Mouse (Mus musculus): ENCODE measurements around the gene Sh3glb2. TPM values are rescaled to one million over a fixed set of nuclear protein-coding genes. Genes with fewer than 3 reads are reported as not detected.

The Sh3glb2 gene
- polyA plus RNA-seq, 1 experiment, result 40.7 TPM

DNA sequence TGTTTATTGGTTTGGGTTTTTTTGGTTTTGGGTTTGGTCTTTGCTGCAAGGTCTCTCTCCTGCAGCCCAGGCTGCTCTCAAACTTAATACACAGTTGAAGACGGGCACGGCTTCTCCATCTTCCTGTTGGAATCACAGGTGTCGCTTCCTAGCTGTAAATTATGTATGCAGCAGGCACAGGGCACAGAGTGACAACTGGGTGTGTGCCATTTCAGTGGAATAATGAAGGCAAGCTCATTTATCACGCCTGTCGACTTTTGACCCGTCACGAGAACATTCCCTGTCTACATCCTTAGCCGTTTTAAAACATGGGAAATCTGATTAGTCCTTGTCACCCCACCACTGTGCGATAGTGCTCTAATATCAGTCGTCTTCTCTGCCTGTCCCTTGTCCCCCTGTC, 1.5 kb upstream of the Sh3glb2 start:
- no peak for TF ChIP-seq GATA1 (IDR thresholded peaks at IDR 0.05; ENCODE audit: low read length)

DNA sequence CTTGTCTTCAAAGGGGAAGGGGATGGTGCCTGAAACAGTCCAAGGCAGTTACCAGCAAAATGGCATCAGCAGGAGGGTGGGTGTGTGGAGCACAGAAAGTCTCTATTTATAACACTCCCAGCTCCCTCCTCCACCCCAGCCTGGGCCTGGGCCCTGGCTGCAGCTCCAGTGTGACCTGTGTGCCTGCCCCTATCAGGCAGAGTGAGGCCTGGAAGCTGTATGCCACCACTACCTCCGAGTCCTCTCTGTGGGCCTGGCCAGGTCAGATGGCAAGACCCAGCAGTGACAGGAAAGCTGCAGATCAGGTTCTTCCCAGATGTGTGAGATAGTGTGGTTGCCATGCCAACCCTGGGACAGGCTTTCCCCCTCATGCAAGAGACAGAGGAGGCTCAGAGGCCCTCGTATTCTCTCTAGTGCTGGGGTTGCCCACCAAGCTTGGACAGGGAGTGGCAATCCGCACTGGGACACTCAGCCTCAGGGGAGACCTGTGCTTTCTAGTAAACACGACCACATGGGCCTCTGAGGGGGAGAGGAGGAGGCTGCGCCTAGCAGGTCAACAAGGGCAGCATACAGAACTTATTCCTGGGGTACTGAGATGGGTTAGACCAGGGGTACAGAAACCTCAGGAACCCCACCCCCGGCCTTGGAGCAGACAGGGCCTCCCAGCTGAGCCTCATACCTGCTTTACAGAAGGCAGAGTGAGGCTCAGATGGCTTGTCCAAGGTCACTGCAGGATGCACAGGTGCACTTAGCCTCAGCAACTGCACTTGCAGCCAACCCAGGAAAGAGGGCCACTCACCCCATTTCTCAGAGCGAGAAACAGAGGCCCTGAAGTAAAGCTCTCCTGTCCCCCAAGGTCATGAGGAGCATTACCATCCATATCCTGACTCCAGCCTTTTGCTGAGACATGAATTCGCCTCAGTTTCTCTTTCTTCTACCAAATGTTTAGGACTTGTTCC, 1.3 kb downstream of the Sh3glb2 start:
- no peak for TF ChIP-seq GATA1 (IDR thresholded peaks at IDR 0.05; ENCODE audit: low read length)

DNA sequence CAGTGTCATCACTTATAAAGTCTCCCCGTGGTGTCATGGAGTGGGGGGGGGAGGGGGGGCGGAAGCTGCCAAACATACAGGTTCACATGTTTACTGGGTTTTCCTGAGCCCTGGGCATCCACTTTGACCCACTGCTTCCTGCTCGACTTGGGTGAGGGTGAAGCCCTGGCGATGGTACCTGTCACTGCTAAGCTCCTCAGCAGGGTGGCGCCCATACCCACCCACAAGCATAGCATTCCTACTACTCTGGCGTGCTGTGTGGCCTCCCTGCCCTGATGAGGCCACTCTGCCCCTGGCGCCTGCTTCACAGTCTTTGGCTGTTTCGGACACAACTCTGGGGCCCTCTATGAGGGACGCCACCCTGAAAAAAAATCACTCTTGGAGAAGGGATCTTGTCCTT, 2.2 kb downstream of the Sh3glb2 start:
- TF ChIP-seq GATA1 (IDR thresholded peaks at IDR 0.05; ENCODE audit: low read length), result no peak

DNA sequence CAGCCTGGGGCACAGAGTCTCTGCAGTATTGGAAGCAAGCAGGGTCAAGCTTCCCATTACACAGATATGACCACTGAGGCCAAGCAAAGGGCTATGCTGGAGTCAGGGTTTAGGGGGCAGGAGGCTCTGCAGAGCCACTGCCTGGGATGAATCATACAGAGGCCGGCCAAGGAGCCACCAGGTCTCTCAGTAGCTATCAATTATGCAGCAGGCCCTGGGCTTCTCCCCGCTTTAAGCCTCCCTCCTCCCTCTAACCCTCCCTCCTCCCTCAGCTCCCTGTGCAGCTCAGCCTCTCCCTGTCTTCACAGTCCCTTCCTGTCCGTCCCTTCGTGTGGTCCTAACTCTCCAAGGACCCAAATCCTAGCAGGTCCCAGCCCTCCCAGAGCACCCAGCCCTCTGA, 2.9 kb downstream of the Sh3glb2 start:
- TF ChIP-seq GATA1 (IDR thresholded peaks at IDR 0.05; ENCODE audit: low read length), result no peak

DNA sequence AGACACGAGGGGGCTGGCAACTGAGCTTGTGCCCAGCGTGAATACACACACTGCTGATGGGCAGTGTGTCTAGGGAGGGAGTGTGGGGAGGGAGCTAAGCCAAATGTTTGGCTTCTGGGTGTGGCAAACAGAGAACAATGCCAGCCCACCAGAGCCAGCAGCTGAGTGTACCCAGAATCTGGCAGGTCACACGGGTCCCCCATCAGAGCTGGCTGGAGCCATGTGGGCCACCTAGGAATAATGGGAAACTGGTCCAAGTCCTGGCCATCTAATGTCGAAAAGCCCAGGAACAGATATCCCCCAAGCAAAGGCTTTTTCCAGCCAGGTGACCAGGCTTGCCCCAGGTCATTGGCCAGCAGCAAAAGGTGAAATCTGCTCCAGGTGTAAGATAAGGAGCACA, 3.3 kb downstream of the Sh3glb2 start:
- no peak for TF ChIP-seq GATA1 (IDR thresholded peaks at IDR 0.05; ENCODE audit: low read length)

DNA sequence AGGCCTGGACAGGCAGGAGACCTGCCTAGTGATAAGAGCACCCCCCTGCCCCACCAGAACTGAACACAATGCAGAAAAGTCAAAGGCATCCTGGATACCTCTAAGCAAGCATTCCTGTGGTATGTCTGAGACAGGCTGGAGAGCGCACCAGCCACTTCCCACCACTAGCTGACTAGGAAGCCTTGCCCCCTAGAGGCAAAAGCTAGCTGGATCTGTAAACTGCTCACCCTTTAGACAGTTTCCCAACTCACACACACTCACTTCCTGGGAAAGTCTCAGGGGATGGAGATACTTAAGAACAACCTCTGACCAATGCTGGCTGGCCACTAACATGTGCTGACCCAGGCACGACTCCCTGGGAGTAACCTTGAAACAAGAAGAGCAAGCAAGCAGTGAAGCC, 8.0 kb downstream of the Sh3glb2 start:
- no peak for TF ChIP-seq GATA1 (IDR thresholded peaks at IDR 0.05; ENCODE audit: low read length)

DNA sequence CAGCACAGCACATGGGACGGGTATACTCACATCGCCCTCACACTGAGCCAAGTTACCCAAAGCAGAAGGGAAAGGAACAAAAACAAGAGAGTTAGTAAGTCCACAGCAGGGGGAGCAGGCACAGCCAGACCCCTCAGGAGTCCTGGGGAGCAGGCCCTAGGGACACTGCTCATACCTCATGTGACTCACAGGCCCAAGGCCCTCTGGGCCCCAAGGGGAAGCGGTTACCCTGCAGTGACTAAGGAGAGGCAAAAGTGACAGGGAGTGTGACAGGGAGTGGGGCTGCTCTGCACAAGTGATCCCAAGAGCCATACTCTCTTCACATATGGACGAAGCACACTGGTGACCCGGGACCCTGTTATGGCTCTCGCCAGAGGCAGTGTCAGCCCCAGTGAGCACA, 9.9 kb downstream of the Sh3glb2 start:
- TF ChIP-seq GATA1 (IDR thresholded peaks at IDR 0.05; ENCODE audit: low read length), result no peak

DNA sequence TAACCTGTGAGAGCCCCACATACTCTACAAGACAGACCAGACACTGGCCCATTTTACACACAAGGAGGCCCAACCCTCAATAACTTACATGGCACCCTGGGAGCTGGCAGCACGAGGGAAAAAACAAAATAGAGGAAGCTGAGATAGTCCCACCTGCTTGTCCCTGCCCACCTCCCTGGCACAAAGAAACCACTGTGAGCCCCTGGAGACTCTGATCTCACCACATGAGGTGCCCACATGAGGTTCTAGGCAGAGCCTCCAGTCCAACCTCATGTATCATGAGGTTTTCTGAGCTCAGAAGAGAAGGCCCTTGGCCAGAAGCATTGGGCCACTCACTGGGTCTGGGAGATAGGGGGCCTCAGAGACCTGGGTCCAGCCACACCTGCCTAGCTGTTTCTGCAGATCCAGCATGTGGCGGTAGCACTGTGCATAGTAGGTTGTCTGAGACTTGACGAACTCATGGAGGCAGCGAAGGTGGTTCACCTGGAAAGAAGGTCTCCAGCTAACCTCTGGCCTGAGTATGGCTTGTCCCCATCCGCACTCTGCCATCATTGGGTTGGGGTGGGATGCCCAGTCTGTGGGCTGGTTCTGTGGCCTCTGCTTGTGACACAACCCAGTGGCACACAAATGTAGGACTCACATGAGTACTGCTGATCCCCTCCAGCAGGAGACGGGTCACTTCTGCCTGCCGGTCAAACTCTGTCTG, 13.0 kb downstream of the Sh3glb2 start:
- no peak for TF ChIP-seq GATA1 (IDR thresholded peaks at IDR 0.05; ENCODE audit: low read length)

DNA sequence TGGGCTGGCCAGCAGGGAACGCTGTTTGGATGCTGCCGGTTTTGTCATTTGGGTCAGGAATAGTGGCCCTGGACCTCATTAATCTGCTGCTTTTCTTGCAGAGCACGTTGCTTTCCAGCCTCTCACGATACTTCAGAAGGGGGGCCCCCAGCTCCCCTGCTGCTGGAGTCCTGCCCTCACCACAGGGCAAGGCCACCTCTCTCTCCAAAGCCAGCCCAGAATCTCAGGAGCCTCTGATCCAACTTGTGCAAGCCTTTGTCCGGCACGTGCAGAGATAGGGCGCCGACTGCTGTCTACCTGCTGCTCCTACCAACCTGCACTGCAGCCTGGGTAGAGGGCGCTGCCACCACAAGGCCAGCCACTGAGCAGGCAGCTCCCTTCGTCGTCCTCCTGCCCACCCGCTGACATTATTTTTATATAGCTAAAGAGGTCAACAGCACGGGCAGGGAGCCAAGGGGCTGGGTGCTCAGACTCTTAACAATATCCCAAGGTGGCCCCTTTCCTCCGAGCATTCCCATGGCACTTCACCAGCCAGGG, 15.5 kb downstream of the Sh3glb2 start:
- TF ChIP-seq GATA1 (IDR thresholded peaks at IDR 0.05; ENCODE audit: low read length), result no peak

DNA sequence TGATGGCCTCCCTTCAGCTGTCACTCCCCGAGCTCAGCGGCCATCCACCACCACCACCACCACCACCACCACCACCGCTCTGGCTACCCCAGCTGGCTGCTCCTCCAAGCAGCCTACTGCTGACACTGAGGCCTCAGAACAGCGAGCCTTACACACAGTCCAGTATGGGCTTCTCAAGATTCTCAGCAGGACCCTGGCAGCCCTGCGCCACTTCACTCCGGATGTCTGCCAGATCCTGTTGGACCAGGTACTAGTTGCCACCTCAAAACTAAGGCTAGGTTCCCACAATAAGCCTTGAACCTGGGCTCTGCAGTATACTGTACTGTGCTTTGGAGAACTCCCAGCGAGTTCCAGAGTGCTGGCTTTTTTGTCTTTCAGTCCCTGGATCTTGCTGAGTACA, 16.6 kb downstream of the Sh3glb2 start:
- no peak for TF ChIP-seq GATA1 (IDR thresholded peaks at IDR 0.05; ENCODE audit: low read length)

DNA sequence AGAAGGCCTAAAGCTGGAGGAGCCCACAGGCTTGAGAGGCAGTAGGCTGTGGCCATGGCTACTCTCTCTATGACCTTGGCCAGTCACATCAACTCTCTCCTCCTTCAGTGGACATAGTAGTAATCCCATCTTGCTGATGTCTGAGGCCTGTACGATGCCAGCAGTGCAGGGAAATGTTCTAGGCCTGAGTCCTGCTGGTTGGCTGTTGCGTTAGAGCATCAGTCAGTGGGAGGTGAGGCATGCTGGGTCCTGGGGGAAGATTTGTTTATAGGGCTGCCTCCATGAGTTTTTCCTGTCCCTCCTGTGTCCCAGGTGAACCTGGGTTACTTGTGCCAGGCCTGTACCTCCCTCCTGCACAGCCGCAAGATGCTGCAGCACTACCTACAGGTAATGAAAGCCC, 17.1 kb downstream of the Sh3glb2 start:
- TF ChIP-seq GATA1 (IDR thresholded peaks at IDR 0.05; ENCODE audit: low read length), result no peak

DNA sequence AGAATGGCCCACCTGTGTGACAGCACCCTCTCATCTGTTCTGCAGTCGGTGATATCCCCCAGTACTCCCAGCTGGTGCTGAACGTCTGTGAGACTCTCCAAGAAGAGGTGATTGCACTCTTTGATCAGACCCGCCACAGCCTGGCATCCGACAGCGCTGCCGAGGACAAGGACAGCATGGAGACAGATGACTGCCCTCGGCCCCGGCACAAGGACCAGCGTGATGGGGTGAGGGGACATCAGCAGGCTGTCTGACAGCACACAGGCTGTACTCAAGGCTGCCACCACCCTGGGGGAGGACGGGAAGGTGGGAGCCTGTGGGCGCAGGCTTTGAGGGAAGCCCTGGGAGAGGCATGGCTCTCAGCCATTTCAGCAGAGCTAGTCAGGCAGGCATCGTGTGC, 22.0 kb downstream of the Sh3glb2 start:
- no peak for TF ChIP-seq GATA1 (IDR thresholded peaks at IDR 0.05; ENCODE audit: low read length)

DNA sequence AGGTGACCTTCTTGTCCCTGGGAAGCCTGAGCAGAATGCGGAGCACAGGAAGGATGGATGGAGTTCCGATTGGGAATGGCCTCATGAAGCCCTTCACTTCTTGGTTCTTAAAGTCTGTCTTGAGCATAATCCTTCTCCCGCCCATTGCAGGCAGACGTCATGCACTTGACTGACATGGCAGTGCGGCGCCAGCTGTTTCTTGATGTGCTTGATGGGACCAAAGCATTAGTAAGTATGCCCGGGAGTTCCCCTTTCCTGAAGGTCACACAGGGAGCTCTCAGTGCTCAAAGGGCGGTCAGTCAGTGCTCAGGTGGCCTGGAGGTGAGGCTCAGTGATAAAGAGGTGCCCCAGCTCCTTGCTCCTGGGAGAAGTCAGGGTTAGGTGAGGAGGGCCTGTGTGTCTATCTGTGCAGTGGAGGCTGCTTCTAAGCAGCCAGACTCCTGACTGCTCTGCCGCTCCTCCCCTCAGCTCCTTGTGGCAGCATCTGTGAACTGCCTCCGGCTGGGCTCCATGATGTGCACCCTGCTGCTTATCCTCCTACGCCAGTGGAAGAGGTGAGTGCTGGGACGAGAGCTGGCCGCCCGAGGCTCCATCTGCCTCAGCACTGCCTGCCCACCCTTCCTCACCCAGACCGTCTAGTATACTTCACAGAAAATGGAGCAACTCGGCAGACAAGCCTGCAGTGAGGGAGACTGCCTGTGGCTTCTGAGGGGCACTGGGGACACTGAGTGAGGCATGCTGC, 22.8 kb downstream of the Sh3glb2 start:
- no peak for TF ChIP-seq GATA1 (IDR thresholded peaks at IDR 0.05; ENCODE audit: low read length)

DNA sequence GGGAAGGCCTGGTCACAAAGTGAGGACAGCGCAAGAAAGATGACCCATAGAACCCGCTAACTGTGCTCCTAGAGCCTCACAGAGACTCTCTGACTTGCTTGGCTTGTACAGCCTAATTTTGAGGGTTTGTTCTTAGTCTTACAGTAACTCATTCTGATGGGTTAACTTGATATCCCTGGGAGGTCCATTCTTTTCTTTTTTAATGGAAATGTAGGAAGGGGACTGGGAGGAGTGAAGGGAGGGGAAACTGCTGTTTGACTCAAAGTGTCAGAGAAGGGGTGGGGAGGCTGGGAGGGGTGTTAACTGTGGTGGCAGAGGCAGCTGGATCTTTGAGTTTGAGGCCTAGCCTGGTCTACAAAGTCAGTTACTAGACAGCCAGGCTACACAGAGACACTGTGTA, 23.8 kb downstream of the Sh3glb2 start:
- TF ChIP-seq GATA1 (IDR thresholded peaks at IDR 0.05; ENCODE audit: low read length), result no peak

DNA sequence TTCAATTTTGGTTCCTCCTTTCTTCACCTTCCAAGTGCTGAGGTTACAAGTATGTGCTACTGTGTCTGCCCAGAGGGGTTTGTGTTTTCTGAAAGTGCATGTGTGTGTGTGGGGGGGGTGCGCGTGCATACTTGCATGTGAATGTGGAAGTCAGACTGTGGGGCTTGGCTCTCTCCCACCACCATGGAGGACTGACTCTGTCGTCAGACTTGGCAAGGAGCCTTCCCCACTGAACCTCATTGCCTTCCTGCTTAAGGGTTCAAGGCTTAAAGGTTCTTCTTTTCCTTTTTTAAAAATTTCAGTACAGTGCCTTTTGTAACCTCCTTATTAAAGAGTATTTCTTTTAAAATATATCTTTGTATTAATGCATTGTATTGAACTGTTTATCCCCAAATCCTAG, 30.3 kb downstream of the Sh3glb2 start:
- TF ChIP-seq GATA1 (IDR thresholded peaks at IDR 0.05; ENCODE audit: low read length), result no peak

DNA sequence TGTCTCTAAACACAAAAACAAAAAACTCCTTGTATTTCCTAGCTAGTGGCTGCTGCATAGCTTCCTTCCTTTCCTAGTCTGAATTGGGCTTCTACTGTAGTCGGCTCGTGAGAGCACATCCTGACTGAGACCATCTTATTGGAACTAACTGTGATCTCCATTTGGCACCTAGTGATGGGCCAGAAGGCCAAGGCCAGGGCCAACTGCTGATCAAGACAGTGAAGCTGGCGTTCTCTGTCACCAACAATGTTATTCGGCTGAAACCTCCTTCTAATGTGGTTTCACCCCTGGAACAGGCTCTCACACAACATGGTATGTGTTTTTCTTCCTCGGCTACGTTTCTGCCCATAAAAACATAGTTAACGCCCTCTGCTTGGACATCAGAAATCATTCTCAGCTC, 31.9 kb downstream of the Sh3glb2 start:
- TF ChIP-seq GATA1 (IDR thresholded peaks at IDR 0.05; ENCODE audit: low read length), result no peak
